Mouse (Mus musculus) intestine, postnatal 0 days (tissue): Measurements from ENCODE around the gene Kcnj2. TPM values are rescaled to one million over a fixed set of nuclear protein-coding genes. Genes with fewer than 3 reads are reported as not detected.

Source experiments
- ATAC-seq: fragments of 200-750 bp; cut with Nextera tagmentation; 2 replicates; pipeline ENCODE4 v1.8.0; 2017; ENCODE audit warnings: mild to moderate bottlenecking, moderate TSS enrichment, moderate library complexity
- H3K27ac ChIP-seq: fragments of 300-500 bp; sonication (generic); 2 replicates; pipeline ENCODE4 v1.5.1; 2014; ENCODE audit warnings: mild to moderate bottlenecking, low read depth, low read length, moderate library complexity
- H3K27me3 ChIP-seq: fragments of 300-500 bp; sonication (generic); replicated peaks from 2 replicates; pipeline ENCODE4 v1.6.1; 2014; ENCODE audit warnings: low read length, mixed read lengths; ENCODE audit not compliant: control insufficient read depth, insufficient read depth
- H3K36me3 ChIP-seq: fragments of 300-500 bp; sonication (generic); 2 replicates; pipeline ENCODE4 v1.6.1; 2014; ENCODE audit warnings: mild to moderate bottlenecking, moderate library complexity; ENCODE audit not compliant: control insufficient read depth, insufficient read depth
- H3K4me1 ChIP-seq: fragments of 300-500 bp; sonication (generic); replicated peaks from 2 replicates; pipeline ENCODE4 v1.6.1; 2014; ENCODE audit warnings: antibody characterized with exemption, low read length, mixed read lengths; ENCODE audit not compliant: control insufficient read depth, insufficient read depth
- H3K4me2 ChIP-seq: fragments of 300-500 bp; sonication (generic); replicated peaks from 2 replicates; pipeline ENCODE4 v1.6.1; 2014; ENCODE audit warnings: low read depth, mild to moderate bottlenecking, moderate library complexity
- H3K4me3 ChIP-seq: fragments of 300-500 bp; sonication (generic); 2 replicates; pipeline ENCODE4 v1.5.1; 2014; ENCODE audit warnings: low read depth, low read length
- H3K9ac ChIP-seq: fragments of 300-500 bp; sonication (generic); 2 replicates; pipeline ENCODE4 v1.6.1; 2014; ENCODE audit warnings: mild to moderate bottlenecking, low read depth, low read length
- H3K9me3 ChIP-seq: fragments of 300-500 bp; sonication (generic); 2 replicates; pipeline ENCODE4 v1.6.1; 2016; ENCODE audit warnings: mixed run types; ENCODE audit not compliant: control insufficient read depth
- CTCF ChIP-seq: sonication (generic); IDR thresholded peaks from 2 replicates; pipeline ENCODE4 v1.5.1; 2016; ENCODE audit warnings: low read depth, mild to moderate bottlenecking, control low read depth, antibody characterized with exemption, moderate library complexity
- WGBS: fragments of 180-500 bp; shearing (Covaris S2); extraction: QIAGEN DNeasy Blood & Tissue Kit; methylation state at CpG from one replicate; pipeline ENCODE4 v1.1.7; 2014; 5-methylcytosine and 5-hydroxymethylcytosine counted together
- polyA plus RNA-seq: library from polyadenylated mRNA; unstranded; fragments of >200 nt; fragmentation: Nextera tagmentation; extraction: Ambion mirVana; gene quantifications from 2 replicates; pipeline ENCODE4 v1.2.1, GENCODE M21; 2015

The Kcnj2 gene
- polyA plus RNA-seq, 1 experiment from 2014 or later, result 0.66 TPM

- H3K36me3 ChIP-seq, result no peaks in the 10 kb centered on the region
- H3K4me2 ChIP-seq, result no peak overlapping the region
- H3K27ac ChIP-seq, result no peak overlapping the region
- no peaks in the 10 kb centered on the region for H3K27me3 ChIP-seq
- no peak for ATAC-seq
- WGBS, result 82% methylated on average over 2 of the region's 2 CpGs
- H3K4me1 ChIP-seq, result no peaks in the 10 kb centered on the region
- TF ChIP-seq CTCF, result no peak
- no peak overlapping the region for H3K4me3 ChIP-seq
- H3K9ac ChIP-seq, result no peak overlapping the region
- no peaks in the 10 kb centered on the region for H3K9me3 ChIP-seq
Measured at GRCm38 (mm10) chr11:111100131-111100530, 34.2 kb downstream of the Kcnj2 start.

- H3K4me2 ChIP-seq, result no peak overlapping the region
- H3K9ac ChIP-seq, result no peak overlapping the region
- 88% methylated on average over 4 of the region's 4 CpGs for WGBS
- no peaks in the 10 kb centered on the region for H3K36me3 ChIP-seq
- ATAC-seq, result no peak
- no peak overlapping the region for H3K27ac ChIP-seq
- no peaks in the 10 kb centered on the region for H3K9me3 ChIP-seq
- H3K27me3 ChIP-seq, result no peaks in the 10 kb centered on the region
- H3K4me3 ChIP-seq, result no peak overlapping the region
- H3K4me1 ChIP-seq, result no peaks in the 10 kb centered on the region
- TF ChIP-seq CTCF, result no peak
Measured at GRCm38 (mm10) chr11:111100651-111101050, 34.7 kb downstream of the Kcnj2 start.

- Histone ChIP-seq H3K9ac (no peak overlapping the region), H3K4me1 (no peaks in the 10 kb centered on the region), H3K36me3 (no peaks in the 10 kb centered on the region), H3K27me3 (no peaks in the 10 kb centered on the region), H3K4me3 (no peak overlapping the region), H3K4me2 (no peak overlapping the region), H3K9me3 (no peaks in the 10 kb centered on the region), H3K27ac (no peak overlapping the region)
- 80% methylated on average over 9 of the region's 9 CpGs for WGBS
- ATAC-seq, result no peak
- no peak for TF ChIP-seq CTCF
Measured at GRCm38 (mm10) chr11:111101620-111102176, 35.7 kb downstream of the Kcnj2 start.

- whole genome bisulfite sequencing, result 76% methylated on average over 2 of the region's 2 CpGs
- Histone ChIP-seq H3K4me3 (no peak overlapping the region), H3K27me3 (no peaks in the 10 kb centered on the region)
Measured at GRCm38 (mm10) chr11:111104422-111104821, 38.5 kb downstream of the Kcnj2 start.

GRCm38 (mm10) chr11:111108130-111108529, 42.2 kb downstream of the Kcnj2 start:
- H3K27me3 ChIP-seq, result no peaks in the 10 kb centered on the region
- no peak overlapping the region for H3K4me2 ChIP-seq
- no peak overlapping the region for H3K4me3 ChIP-seq
- no peak overlapping the region for H3K9ac ChIP-seq
- H3K27ac ChIP-seq, result no peak overlapping the region
- H3K4me1 ChIP-seq, result no peaks in the 10 kb centered on the region
- no peaks in the 10 kb centered on the region for H3K36me3 ChIP-seq
- TF ChIP-seq CTCF, result no peak
- no peaks in the 10 kb centered on the region for H3K9me3 ChIP-seq
- peak; percentile 82 for ATAC-seq
- 39% methylated on average over 9 of the region's 9 CpGs for WGBS

More at GRCm38 (mm10) chr11:111104422-111104821, 38.5 kb downstream of the Kcnj2 start:
- Histone ChIP-seq H3K27ac (no peak overlapping the region), H3K36me3 (no peaks in the 10 kb centered on the region), H3K9me3 (no peaks in the 10 kb centered on the region), H3K4me1 (no peaks in the 10 kb centered on the region), H3K9ac (no peak overlapping the region), H3K4me2 (no peak overlapping the region)
- TF ChIP-seq CTCF, result no peak
- no peak for ATAC-seq

- no peak overlapping the region for H3K4me2 ChIP-seq
- H3K36me3 ChIP-seq, result no peaks in the 10 kb centered on the region
- ATAC-seq, result no peak
- H3K27ac ChIP-seq, result no peak overlapping the region
- no peaks in the 10 kb centered on the region for H3K4me1 ChIP-seq
- no peak for TF ChIP-seq CTCF
- H3K4me3 ChIP-seq, result no peak overlapping the region
- WGBS, result 81% methylated on average over 9 of the region's 9 CpGs
- no peaks in the 10 kb centered on the region for H3K27me3 ChIP-seq
- no peaks in the 10 kb centered on the region for H3K9me3 ChIP-seq
- H3K9ac ChIP-seq, result no peak overlapping the region
Measured at GRCm38 (mm10) chr11:111121514-111121913, 55.5 kb downstream of the Kcnj2 start.

- no peak for ATAC-seq
Measured at GRCm38 (mm10) chr11:111123324-111123723, 57.4 kb downstream of the Kcnj2 start.

More at GRCm38 (mm10) chr11:111123324-111123723, 57.4 kb downstream of the Kcnj2 start:
- H3K36me3 ChIP-seq, result no peaks in the 10 kb centered on the region
- H3K27ac ChIP-seq, result no peak overlapping the region
- WGBS, result 13% methylated on average over 4 of the region's 4 CpGs
- H3K4me2 ChIP-seq, result no peak overlapping the region
- H3K9me3 ChIP-seq, result no peaks in the 10 kb centered on the region
- no peak overlapping the region for H3K4me3 ChIP-seq
- no peaks in the 10 kb centered on the region for H3K4me1 ChIP-seq
- H3K27me3 ChIP-seq, result no peaks in the 10 kb centered on the region
- no peak overlapping the region for H3K9ac ChIP-seq
- TF ChIP-seq CTCF, result no peak
